Mouse (Mus musculus) midbrain, embryonic 11.5 days (tissue): ENCODE results near the gene Stk11. TPM values are rescaled to one million over a fixed set of nuclear protein-coding genes. Genes with fewer than 3 reads are reported as not detected.

ENCODE experiments used
- ATAC-seq: fragments of 200-750 bp; cut with Nextera tagmentation; 2 replicates; pipeline ENCODE4 v1.8.0; 2017; ENCODE audit warnings: moderate TSS enrichment, moderate library complexity; ENCODE audit not compliant: low FRiP score
- DNase-seq: peaks from one replicate; pipeline ENCODE4 v3.0.0; 2015; ENCODE audit warnings: low spot score; ENCODE audit errors: missing footprints
- H3K27ac ChIP-seq: fragments of 300-500 bp; sonication (generic); 2 replicates; pipeline ENCODE4 v1.5.1; 2014; ENCODE audit warnings: low read depth, low read length
- H3K27me3 ChIP-seq: fragments of 300-500 bp; sonication (generic); 2 replicates; pipeline ENCODE4 v1.6.1; 2014; ENCODE audit warnings: mild to moderate bottlenecking, low read length, moderate library complexity, mixed read lengths; ENCODE audit not compliant: control insufficient read depth, insufficient read depth
- H3K36me3 ChIP-seq: fragments of 300-500 bp; sonication (generic); 2 replicates; pipeline ENCODE4 v1.6.1; 2014; ENCODE audit warnings: mild to moderate bottlenecking, low read length, moderate library complexity, mixed read lengths; ENCODE audit not compliant: control insufficient read depth, insufficient read depth
- H3K4me1 ChIP-seq: fragments of 300-500 bp; sonication (generic); 2 replicates; pipeline ENCODE4 v1.6.1; 2014; ENCODE audit warnings: low read length; ENCODE audit not compliant: control insufficient read depth, insufficient read depth
- H3K4me2 ChIP-seq: fragments of 300-500 bp; sonication (generic); 2 replicates; pipeline ENCODE4 v1.6.1; 2014; ENCODE audit warnings: mild to moderate bottlenecking, moderate library complexity
- H3K4me3 ChIP-seq: fragments of 300-500 bp; sonication (generic); 2 replicates; pipeline ENCODE4 v1.5.1; 2014; ENCODE audit warnings: low read depth, low read length
- H3K9ac ChIP-seq: fragments of 300-500 bp; sonication (generic); 2 replicates; pipeline ENCODE4 v1.6.1; 2014; ENCODE audit warnings: low read length
- H3K9me3 ChIP-seq: fragments of 300-500 bp; sonication (generic); 2 replicates; pipeline ENCODE4 v1.6.1; 2016; ENCODE audit warnings: low read length; ENCODE audit not compliant: control insufficient read depth
- WGBS: fragments of 180-500 bp; shearing (Covaris S2); extraction: QIAGEN DNeasy Blood & Tissue Kit; methylation state at CpG from one replicate; pipeline ENCODE4 v1.1.7; 2014; 5-methylcytosine and 5-hydroxymethylcytosine counted together
- polyA plus RNA-seq: library from polyadenylated mRNA; unstranded; fragments of >200 nt; fragmentation: Nextera tagmentation; extraction: Ambion mirVana; gene quantifications from 2 replicates; pipeline ENCODE4 v1.2.1, GENCODE M21; 2014

The Stk11 gene
- polyA plus RNA-seq, 1 experiment from 2014 or later = 23.1 TPM

DNA sequence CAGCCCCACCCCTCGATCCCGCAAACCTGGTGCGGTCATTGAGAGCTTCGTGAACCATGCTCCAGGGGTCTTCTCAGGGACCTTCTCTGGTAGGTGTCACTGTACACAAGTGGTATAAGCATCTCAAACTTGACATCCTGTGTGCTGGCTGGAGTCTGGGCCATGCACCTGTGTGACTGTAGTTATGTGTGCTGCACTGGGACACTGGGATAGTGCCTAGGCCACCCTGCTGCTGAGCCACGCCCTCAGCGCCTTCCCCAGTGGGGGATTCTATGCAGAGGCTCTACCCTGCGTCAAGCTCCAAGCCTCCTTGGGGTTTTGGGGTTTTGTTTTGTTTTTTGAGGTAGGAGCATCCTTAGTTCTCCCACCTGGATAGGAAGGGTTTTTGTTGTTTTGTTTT is 38.8 kb downstream of the Stk11 start:
- Histone ChIP-seq H3K4me1 (peaks cover 59% of the 10 kb centered on the region), H3K27ac (no peak overlapping the region), H3K27me3 (no peaks in the 10 kb centered on the region), H3K4me3 (no peak overlapping the region), H3K9me3 (no peaks in the 10 kb centered on the region), H3K4me2 (no peak overlapping the region), H3K36me3 (peaks cover 60% of the 10 kb centered on the region), H3K9ac (0 out of 2 replicates have a peak overlapping the region, but pooled peaks have one; percentile 16)
- ATAC-seq (no peak), DNase-seq (no peak)
- WGBS = 86% methylated on average over 7 of the region's 7 CpGs

DNA sequence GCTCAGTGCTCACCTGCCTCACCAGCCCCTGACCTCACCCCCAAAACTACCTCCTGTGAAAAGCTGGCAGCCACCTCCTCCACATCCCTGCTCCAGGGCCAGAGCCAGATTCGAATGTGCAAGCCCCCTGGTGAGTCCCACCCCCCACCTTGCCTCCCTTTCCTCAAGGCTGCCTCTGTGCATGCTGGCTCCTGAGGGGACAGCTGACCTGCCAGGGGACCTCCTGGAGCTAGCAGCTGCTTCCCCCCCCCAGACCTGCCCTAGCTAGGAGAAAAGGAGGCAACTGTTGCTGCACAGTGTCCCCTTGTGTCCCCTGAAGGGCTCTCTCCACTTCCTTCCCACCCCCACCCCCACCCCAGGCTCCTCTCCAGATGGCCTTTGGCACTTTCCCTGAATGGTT is 39.7 kb downstream of the Stk11 start:
- Histone ChIP-seq H3K9me3 (no peaks in the 10 kb centered on the region), H3K27me3 (no peaks in the 10 kb centered on the region), H3K27ac (no peak overlapping the region), H3K36me3 (peaks cover 60% of the 10 kb centered on the region), H3K4me1 (peaks cover 61% of the 10 kb centered on the region), H3K4me2 (no peak overlapping the region), H3K9ac (no peak overlapping the region), H3K4me3 (no peak overlapping the region)
- 60% methylated on average over 1 of the region's 1 CpGs for WGBS
- DNase-seq (no peak), ATAC-seq (no peak)

DNA sequence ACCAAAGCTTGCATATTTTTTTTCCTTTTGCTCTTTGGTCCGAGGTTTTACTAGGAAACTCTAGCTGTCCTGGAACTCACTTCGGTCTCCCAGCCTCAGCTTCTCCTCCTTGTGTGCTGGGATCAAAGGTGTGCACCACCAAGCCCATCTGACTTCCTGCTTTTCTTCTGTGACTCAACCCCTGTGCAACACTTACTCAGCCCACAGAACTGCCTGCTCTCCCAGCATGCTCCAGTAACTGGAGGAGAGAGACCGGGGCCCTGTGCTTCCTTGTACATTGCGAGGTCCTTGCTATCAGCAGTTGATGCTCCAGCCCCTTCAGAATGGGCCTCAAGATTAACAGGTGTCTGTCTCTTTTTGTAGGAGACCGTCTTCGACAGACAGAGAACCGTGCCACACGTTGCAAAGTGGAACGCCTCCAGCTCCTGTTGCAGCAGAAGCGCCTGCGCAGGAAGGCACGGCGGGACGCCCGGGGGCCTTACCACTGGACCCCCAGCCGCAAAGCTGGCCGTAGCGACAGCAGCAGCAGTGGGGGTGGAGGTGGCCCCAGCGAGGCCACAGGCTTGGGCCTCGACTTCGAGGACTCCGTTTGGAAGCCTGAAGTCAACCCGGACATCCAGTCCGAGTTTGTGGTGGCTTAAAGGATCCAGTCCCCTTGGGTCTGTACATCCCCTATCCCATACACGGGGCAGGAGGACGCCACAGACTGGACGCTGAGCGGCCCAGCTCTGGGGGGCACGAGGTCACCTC is 40.6 kb downstream of the Stk11 start:
- no peak for DNase-seq
- H3K4me2 ChIP-seq = no peak overlapping the region
- peaks cover 70% of the 10 kb centered on the region for H3K4me1 ChIP-seq
- WGBS = 87% methylated on average over 29 of the region's 29 CpGs
- H3K9ac ChIP-seq = no peak overlapping the region
- peaks cover 60% of the 10 kb centered on the region for H3K36me3 ChIP-seq
- 0 out of 2 replicates have a peak overlapping the region, but pooled peaks have one; percentile 32 for H3K27ac ChIP-seq
- no peaks in the 10 kb centered on the region for H3K9me3 ChIP-seq
- no peak overlapping the region for H3K4me3 ChIP-seq
- H3K27me3 ChIP-seq = no peaks in the 10 kb centered on the region
- ATAC-seq = no peak

DNA sequence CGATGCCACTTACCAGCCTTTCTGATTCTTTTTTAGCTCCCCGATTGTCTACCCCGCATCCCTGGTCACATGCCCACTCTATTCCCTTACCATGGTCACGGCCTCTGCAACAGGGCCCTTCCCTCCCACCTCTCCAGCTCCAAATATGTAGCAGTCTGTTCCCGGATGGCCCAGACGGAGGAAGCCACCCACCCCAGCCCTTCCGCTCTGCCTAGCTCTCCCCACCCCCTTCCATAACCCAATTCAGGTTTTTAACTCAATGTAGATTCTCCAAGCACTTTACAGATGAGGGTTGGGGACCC is 41.1 kb downstream of the Stk11 start:
- Histone ChIP-seq H3K4me1 (peaks cover 75% of the 10 kb centered on the region), H3K9ac (no peak overlapping the region), H3K9me3 (no peaks in the 10 kb centered on the region), H3K4me2 (no peak overlapping the region), H3K36me3 (peaks cover 57% of the 10 kb centered on the region), H3K27ac (peak overlapping the region; percentile 76; the same call in 1 of the 2 replicates), H3K27me3 (no peaks in the 10 kb centered on the region), H3K4me3 (no peak overlapping the region)
- WGBS = 66% methylated on average over 7 of the region's 7 CpGs
- no peak for ATAC-seq
- no peak for DNase-seq

DNA sequence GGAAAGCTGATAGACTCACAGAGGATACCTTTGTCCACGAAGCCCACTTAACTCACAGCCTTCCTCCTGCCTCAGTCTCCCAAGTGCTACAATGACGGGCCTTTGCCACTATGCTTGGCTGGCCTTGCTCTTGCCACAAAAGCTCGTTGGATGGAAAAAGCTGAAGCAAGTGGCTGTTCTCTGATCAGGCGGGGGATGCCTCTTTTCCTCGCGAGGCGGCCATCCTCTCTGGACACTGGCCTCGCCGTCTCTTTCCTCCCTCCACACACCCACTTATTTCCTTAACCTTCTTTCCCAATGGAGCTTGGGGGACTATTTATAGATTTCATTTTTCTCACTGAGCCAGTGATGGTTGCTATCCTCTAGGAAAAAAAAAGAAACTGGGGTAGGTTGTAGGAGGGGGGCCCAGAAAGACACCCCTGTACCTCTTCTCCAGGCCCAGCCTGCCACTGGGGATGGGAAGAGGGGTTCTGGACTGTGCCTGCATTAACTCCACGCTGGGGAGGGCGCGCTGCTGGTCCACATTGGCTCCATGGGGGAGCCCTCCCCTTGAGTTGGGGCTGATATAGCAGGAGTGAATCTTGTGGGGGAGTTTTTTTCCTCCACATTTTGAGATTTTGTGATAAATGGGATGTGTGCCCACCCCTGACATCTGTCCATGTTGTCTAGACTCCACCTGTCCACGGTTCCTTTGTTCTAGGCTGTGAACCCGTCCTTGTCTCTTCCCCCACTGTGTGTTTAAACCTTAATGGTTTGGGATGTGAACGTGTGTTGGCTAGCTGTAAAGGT is 41.7 kb downstream of the Stk11 start:
- WGBS = 66% methylated on average over 15 of the region's 15 CpGs
- peaks cover 72% of the 10 kb centered on the region for H3K4me1 ChIP-seq
- peak overlapping the region; percentile 76 for H3K27ac ChIP-seq
- DNase-seq (no peak), ATAC-seq (no peak)
- H3K4me3 ChIP-seq = no peak overlapping the region
- peaks cover 53% of the 10 kb centered on the region for H3K36me3 ChIP-seq
- H3K27me3 ChIP-seq = no peaks in the 10 kb centered on the region
- H3K9me3 ChIP-seq = no peaks in the 10 kb centered on the region
- no peak overlapping the region; the same call in 1 of the 2 replicates for H3K9ac ChIP-seq
- H3K4me2 ChIP-seq = no peak overlapping the region

DNA sequence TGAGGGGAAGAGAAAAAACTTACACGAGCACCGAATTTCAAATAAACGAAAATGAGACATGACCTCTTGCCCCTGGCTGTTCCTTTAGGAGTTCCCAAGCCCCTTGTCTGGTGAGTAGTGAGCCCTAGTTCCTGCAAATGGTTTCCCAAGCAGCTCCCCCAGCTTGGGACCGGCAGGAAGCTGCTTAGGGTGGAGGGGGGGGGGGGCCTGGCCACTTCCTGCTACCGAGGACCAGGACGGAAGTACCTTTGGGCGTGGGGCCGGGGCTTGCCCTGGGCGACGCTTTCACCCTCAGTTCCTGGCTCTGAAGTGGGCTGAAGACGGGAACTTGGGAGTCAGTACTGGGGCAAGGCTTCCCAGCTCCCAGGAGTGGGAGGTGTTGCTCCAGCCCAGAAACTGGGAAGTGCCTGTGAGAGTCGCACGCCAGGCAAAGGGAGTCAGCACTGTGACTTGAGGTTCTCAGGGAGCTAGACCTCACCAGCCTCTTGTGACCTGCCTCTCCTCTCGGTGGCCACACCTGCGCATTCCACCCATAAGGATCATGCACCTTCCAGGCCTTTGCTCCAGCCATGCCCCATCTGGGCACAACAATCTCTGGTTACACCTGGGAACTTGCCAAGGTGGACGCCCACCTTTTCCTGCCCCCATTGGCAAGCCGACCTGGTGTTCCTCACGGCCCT is 42.8 kb downstream of the Stk11 start:
- 16% methylated on average over 16 of the region's 18 CpGs for WGBS
- H3K4me3 ChIP-seq = peak overlapping the region; percentile 39; the same call in 1 of the 2 replicates
- no peaks in the 10 kb centered on the region for H3K27me3 ChIP-seq
- H3K9me3 ChIP-seq = no peaks in the 10 kb centered on the region
- H3K9ac ChIP-seq = 0 out of 2 replicates have a peak overlapping the region, but pooled peaks have one; percentile 16
- peaks cover 61% of the 10 kb centered on the region for H3K4me1 ChIP-seq
- DNase-seq (peak; percentile 94), ATAC-seq (peak; percentile 14)
- H3K4me2 ChIP-seq = 0 out of 2 replicates have a peak overlapping the region, but pooled peaks have one; percentile 14
- peak overlapping the region; percentile 76 for H3K27ac ChIP-seq
- peaks cover 42% of the 10 kb centered on the region for H3K36me3 ChIP-seq

DNA sequence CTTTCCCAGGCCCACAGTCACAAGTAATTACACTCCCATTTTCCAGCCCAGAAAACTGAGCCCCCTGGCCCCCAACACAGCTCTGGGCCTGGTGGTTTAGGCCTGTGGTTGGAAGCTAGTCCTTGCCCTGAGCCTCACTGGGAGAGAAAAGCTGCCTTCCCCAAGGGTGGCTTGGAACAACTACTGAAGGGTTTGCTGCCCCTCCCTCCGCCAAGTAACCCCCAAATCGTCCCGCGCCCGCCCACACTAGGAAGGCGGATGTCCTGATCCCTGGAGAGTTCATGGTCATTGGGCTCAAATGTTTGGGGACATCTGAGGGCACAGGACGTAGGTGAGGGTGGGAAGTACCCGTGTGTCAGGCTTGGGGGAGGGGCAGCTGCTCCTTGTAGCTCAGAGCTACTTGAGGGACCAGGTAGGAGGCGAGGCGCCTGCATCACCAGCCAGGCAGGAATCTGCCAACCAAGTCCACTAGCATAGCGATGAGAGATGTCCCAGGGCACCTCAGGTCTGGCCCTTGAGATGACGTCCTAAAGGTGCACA is 43.5 kb downstream of the Stk11 start:
- peak overlapping the region; percentile 76 for H3K27ac ChIP-seq
- H3K9ac ChIP-seq = peak overlapping the region; percentile 43
- peaks cover 3% of the 10 kb centered on the region; the same call in 1 of the 2 replicates for H3K27me3 ChIP-seq
- peaks cover 55% of the 10 kb centered on the region for H3K4me1 ChIP-seq
- H3K4me2 ChIP-seq = peak overlapping the region; percentile 68
- H3K36me3 ChIP-seq = peaks cover 35% of the 10 kb centered on the region
- WGBS = 7% methylated on average over 12 of the region's 12 CpGs
- no peak for DNase-seq
- no peaks in the 10 kb centered on the region for H3K9me3 ChIP-seq
- ATAC-seq = peak; percentile 1; the same call in 1 of the 2 replicates
- peak overlapping the region; percentile 39 for H3K4me3 ChIP-seq

DNA sequence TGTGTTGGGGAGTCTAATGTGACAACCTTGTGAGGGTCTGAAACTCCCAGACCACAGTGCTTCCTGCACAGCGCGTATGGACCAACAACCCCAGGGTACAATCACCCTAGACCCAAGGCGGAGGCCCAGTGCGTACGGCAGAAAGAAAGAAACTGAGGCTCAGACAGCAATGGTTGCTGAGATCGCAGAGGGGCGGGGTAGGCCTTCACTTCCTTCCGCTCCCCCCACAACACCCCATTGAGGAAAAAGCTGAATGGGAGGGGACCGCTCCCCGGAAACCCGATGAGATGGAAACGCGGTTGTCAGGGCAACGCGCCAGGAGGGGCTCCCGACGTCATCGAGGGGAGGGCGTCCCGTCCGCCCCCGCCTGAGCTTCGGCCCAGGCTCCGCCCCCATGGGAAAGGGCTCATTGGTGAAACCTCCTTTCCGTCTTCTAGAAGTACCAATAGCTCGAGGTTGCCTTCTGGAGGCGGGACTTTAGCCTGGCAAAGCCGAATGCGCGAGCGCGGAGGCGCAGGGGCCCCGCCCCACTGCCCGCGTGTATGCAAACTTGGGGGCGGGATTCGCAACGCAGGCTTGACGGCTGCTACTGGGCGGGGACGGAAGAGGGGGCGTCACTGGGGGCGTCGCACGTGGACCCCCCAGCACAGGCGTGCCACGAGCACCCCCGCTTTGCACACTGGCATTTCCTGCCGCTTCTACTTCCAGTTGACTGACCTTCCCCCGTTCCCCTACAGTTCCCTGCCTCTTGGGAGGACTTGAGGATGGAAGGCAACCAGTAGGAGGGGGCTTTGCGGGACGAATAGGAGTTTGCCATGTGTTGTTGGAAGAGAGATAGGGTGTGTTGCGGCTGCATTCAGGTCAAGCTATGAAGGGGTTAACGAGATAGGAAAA is 44.2 kb downstream of the Stk11 start:
- H3K27ac ChIP-seq = peak overlapping the region; percentile 76
- ATAC-seq = peak; percentile 83
- H3K4me1 ChIP-seq = peaks cover 54% of the 10 kb centered on the region

More for the DNA sequence above, 44.2 kb downstream of the Stk11 start:
- peaks cover 4% of the 10 kb centered on the region; the same call in 1 of the 2 replicates for H3K27me3 ChIP-seq
- WGBS = under 1% methylated on average over 55 of the region's 55 CpGs
- peak; percentile 100 for DNase-seq
- peaks cover 28% of the 10 kb centered on the region for H3K36me3 ChIP-seq
- no peaks in the 10 kb centered on the region for H3K9me3 ChIP-seq
- peak overlapping the region; percentile 68 for H3K4me2 ChIP-seq
- H3K9ac ChIP-seq = peak overlapping the region; percentile 43
- H3K4me3 ChIP-seq = peak overlapping the region; percentile 39
